Mouse (Mus musculus) intestine, embryonic 16.5 days (tissue): ENCODE measurements around the gene Mylk. TPM values are rescaled to one million over a fixed set of nuclear protein-coding genes. Genes with fewer than 3 reads are reported as not detected.

Experiments used
- polyA plus RNA-seq: library from polyadenylated mRNA; unstranded; fragments of >200 nt; fragmentation: Nextera tagmentation; extraction: Ambion mirVana; gene quantifications from 2 replicates; pipeline ENCODE4 v1.2.1, GENCODE M21; 2015

Mylk gene
- polyA plus RNA-seq, 1 experiment from 2014 or later, result 397 TPM

Other genes starting within 250 kb of the Mylk start
- 10.4 and 11.1 TPM in 2 replicates for gene Kalrn, start 171.7 kb upstream of the Mylk start, polyA plus RNA-seq
- gene Ropn1, start 95.3 kb upstream of the Mylk start, polyA plus RNA-seq, result not detected in 2 replicates
- 4.2 and 4.5 TPM in 2 replicates for gene Ccdc14, start 54.6 kb upstream of the Mylk start, polyA plus RNA-seq